23 mouse cellular contexts compared by ENCODE assay signal in the genomic region with DNA sequence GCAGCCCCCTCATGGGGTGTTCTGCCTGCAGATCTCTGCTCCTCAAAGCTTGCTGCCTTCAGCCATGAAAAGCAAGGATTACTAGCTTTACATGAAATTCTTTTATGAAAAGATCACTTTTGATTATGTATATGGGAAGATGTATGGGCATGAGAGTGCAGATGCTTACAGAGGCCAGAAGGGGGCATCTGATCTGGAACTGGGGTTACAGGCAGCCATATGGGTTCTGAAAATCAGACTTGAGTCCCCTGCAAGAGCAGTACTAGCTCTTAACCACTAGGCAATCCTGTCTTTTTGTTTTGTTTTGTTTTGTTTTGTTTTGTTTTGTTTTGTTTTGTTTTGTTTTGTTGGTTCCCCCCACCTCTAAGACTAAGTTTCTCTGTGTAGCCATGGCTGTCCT. TPM values are rescaled to one million over a fixed set of nuclear protein-coding genes. Genes with fewer than 3 reads are reported as not detected.
DNase-seq lines count a peak whose midpoint lies in the region; ATAC-seq and TF ChIP-seq lines count a peak whose summit lies in the region.
"Had no signal": no experiment of that assay in that cellular context is flagged by ENCODE, and none has a peak within 500 bp of the region (broad histone marks: within the 10 kb centered on the region; RNA-seq: fewer than 3 reads in every experiment).

No protein-coding gene starts in this region.

- ATAC-seq in intestine, postnatal 0 days = no peak
- no peak for ATAC-seq in intestine, embryonic 15.5 days
- no peak for ATAC-seq in Patski
- peak; percentile 58 for ATAC-seq in megakaryocyte progenitor cell, adult 5-6 weeks (replicated peaks; ENCODE audit: poor library complexity)
- ATAC-seq: hindbrain, postnatal 0 days had no signal

- H3K4me3 ChIP-seq in intestine, postnatal 0 days (ENCODE audit: low read depth, low read length) = no peak overlapping the region
- no peak overlapping the region for H3K4me3 ChIP-seq in intestine, embryonic 15.5 days (replicated peaks)
- H3K4me3 ChIP-seq in hindbrain, embryonic 10.5 days = no peak overlapping the region
- H3K4me3 ChIP-seq: forebrain, embryonic 10.5 days; heart, embryonic 12.5 days had no signal

- in situ Hi-C loops in Patski (cut with MboI; ENCODE audit: low pct_unique_long_range_greater_than_20kb) = no loop called here

- no peaks in the 10 kb centered on the region for H3K9me3 ChIP-seq in intestine, postnatal 0 days (ENCODE audit: control insufficient read depth)
- H3K9me3 ChIP-seq in intestine, embryonic 15.5 days = no peaks in the 10 kb centered on the region
- H3K9me3 ChIP-seq in hindbrain, embryonic 10.5 days = no peaks in the 10 kb centered on the region
- H3K9me3 ChIP-seq: forebrain, embryonic 10.5 days; heart, embryonic 12.5 days had no signal

- H3K27me3 ChIP-seq in intestine, postnatal 0 days (replicated peaks; ENCODE audit: control insufficient read depth, insufficient read depth, low read length) = no peaks in the 10 kb centered on the region
- no peaks in the 10 kb centered on the region for H3K27me3 ChIP-seq in intestine, embryonic 15.5 days (replicated peaks)
- H3K27me3 ChIP-seq in Patski = peaks cover 3% of the 10 kb centered on the region
- H3K27me3 ChIP-seq in hindbrain, embryonic 10.5 days (ENCODE audit: insufficient read depth, poor library complexity, severe bottlenecking) = no peaks in the 10 kb centered on the region
- H3K27me3 ChIP-seq: CH12.LX; heart, embryonic 12.5 days had no signal

- peak; percentile 32 for TF ChIP-seq CTCF in intestine, postnatal 0 days (IDR thresholded peaks at IDR 0.05; ENCODE audit: low read depth)
- peak; percentile 33 for TF ChIP-seq CTCF in Patski (IDR thresholded peaks at IDR 0.05)

- no peaks in the 10 kb centered on the region for H3K36me3 ChIP-seq in intestine, postnatal 0 days (ENCODE audit: control insufficient read depth, insufficient read depth)
- no peaks in the 10 kb centered on the region for H3K36me3 ChIP-seq in intestine, embryonic 15.5 days
- H3K36me3 ChIP-seq in hindbrain, embryonic 10.5 days = no peaks in the 10 kb centered on the region
- H3K36me3 ChIP-seq: forebrain, embryonic 10.5 days; heart, embryonic 12.5 days had no signal

- H3K27ac ChIP-seq in intestine, postnatal 0 days (ENCODE audit: low read depth, low read length) = no peak overlapping the region
- no peak overlapping the region for H3K27ac ChIP-seq in intestine, embryonic 15.5 days
- H3K27ac ChIP-seq in hindbrain, embryonic 10.5 days = no peak overlapping the region
- H3K27ac ChIP-seq: forebrain, embryonic 10.5 days; hindbrain, postnatal 0 days; kidney, postnatal 0 days; liver, embryonic 14.5 days; macrophage had no signal

- CTCF ChIA-PET in Patski (lab: Charles Lee) = interaction anchor here (1.2 kb wide), 1 partner anchor 260 kb away, joined by 4 read pairs; no protein-coding TSS in a partner anchor

- DNase-seq in A20 (ENCODE audit: low read depth, low spot score) (peak; percentile 39), Patski (ENCODE audit: low read depth, low spot score) (no peak)
- DNase-seq in hindbrain, embryonic 10.5 days (ENCODE audit: low spot score) = no peak
- no peak for DNase-seq in left cerebral cortex, adult 18-20 months (ENCODE audit: low spot score in 2 of 2)
- DNase-seq: adrenal gland, adult 2 months; B cell, adult 2 months; cerebellum, adult 11-12 months; cerebellum, postnatal 10 days; heart, postnatal 10 days; kidney, adult 18-20 months; layer of hippocampus, postnatal 36 days; thymus, adult 2 months had no signal

- no peak overlapping the region for H3K4me2 ChIP-seq in intestine, postnatal 0 days (replicated peaks; ENCODE audit: low read depth)
- no peak overlapping the region for H3K4me2 ChIP-seq in intestine, embryonic 15.5 days (replicated peaks)
- H3K4me2 ChIP-seq: heart, embryonic 12.5 days; midbrain, embryonic 11.5 days had no signal

- H3K4me1 ChIP-seq in intestine, postnatal 0 days (replicated peaks; ENCODE audit: control insufficient read depth, insufficient read depth, low read length) = no peaks in the 10 kb centered on the region; the same call in 1 of the 2 replicates
- 0 out of 2 replicates have a peak, but pooled peaks cover 12% of the 10 kb centered on the region for H3K4me1 ChIP-seq in intestine, embryonic 15.5 days (replicated peaks)
- peaks cover 12% of the 10 kb centered on the region for H3K4me1 ChIP-seq in hindbrain, embryonic 10.5 days (replicated peaks)

- H3K9ac ChIP-seq in intestine, postnatal 0 days (ENCODE audit: low read depth, low read length) = no peak overlapping the region
- H3K9ac ChIP-seq in intestine, embryonic 15.5 days = no peak overlapping the region
- H3K9ac ChIP-seq: heart, embryonic 12.5 days; liver, embryonic 14.5 days had no signal

- POLR2A ChIA-PET in Patski (lab: Charles Lee) = no interaction called here

RNA-seq across cellular contexts. Expression of a gene that starts 18.2 kb away (rescaled TPM):
- 8.0 and 8.4 TPM in 2 replicates for polyA plus RNA-seq in intestine, postnatal 0 days (2015; fragmentation: Nextera tagmentation; extraction: Ambion mirVana)
- polyA plus RNA-seq in intestine, embryonic 15.5 days (2015; fragmentation: Nextera tagmentation; extraction: Ambion mirVana) = 31.1 and 31.3 TPM in 2 replicates
- 32.6 TPM for polyA plus RNA-seq in Patski (2021)
- total RNA-seq in megakaryocyte progenitor cell, adult 5-6 weeks (2015) = 86.5 and 87.4 TPM in 2 replicates
- total RNA-seq in megakaryocyte progenitor cell, adult 5-6 weeks (2017) = 54.3 and 57.9 TPM in 2 replicates
- 39.6 and 42.6 TPM in 2 replicates for polyA plus RNA-seq in hindbrain, embryonic 10.5 days (2016; fragmentation: Nextera tagmentation; extraction: Ambion mirVana)
- total RNA-seq in left cerebral cortex, adult 18-20 months (2021) = 10 to 100 TPM; 13.6 to 16.3 TPM
